Mouse (Mus musculus): ENCODE data around the gene Atp5mpl.

- TF ChIP-seq CTCF (IDR thresholded peaks at IDR 0.05; ENCODE audit: low read depth, low read length) (no peak), EP300 (IDR thresholded peaks at IDR 0.05; ENCODE audit: insufficient read depth, low read depth, low read length) (no peak), POLR2A (IDR thresholded peaks at IDR 0.05; ENCODE audit: insufficient read depth, low read length) (no peak)
These were observed 21.7 kb downstream of the Atp5mpl start for GRCm38 (mm10) chr12:111945115-111945514.
